Mouse (Mus musculus): Measurements from ENCODE around the gene Dclk1. TPM values are rescaled to one million over a fixed set of nuclear protein-coding genes. Genes with fewer than 3 reads are reported as not detected.

Dclk1 gene
- total RNA-seq, 1 experiment from 2014 or later, result not detected

GRCm38 (mm10) chr3:55542947-55543346 is 300.8 kb downstream of the Dclk1 start:
- no peak for ATAC-seq (replicated peaks; ENCODE audit: insufficient number of reproducible peaks, low FRiP score, low TSS enrichment, poor library complexity, severe bottlenecking)

DNA sequence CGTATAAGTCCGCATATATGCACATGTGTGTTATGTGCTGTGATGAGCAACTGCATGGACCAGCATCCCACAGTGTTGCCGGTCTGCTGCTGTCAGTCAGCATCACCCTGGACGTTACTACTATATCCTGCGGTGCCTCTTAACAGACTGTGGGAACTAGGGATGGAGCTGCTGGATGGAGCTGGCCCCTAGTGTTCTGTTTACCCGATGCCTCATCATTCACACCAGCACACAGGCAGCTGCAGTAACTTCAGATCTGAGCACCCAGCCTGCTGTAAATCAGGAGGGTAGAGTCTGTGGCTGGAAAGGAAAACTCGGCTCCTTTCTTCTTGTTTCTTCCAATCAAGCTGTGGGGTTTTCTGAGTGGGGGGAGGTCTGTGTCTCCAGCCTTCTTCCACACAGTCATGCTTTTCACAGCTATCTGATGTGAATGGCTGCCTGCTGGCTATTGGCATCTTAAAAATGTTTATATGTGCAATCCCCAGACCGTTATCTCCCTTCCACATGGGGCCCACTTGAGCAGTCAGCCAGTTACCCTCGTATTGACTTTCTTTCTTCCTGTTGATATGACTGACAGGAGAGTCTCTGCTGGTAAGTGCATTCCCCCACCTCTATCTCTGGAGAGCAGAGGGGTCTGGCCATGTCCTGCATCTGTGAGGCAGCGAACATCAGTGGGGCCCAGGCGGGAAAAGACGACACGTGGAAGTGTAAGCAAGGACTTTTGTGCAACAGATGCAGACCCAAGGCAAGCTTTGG is 301.9 kb downstream of the Dclk1 start:
- ATAC-seq (replicated peaks; ENCODE audit: insufficient number of reproducible peaks, low FRiP score, low TSS enrichment, poor library complexity, severe bottlenecking), result no peak

GRCm38 (mm10) chr3:55545296-55545695 is 303.1 kb downstream of the Dclk1 start:
- ATAC-seq (replicated peaks; ENCODE audit: insufficient number of reproducible peaks, low FRiP score, low TSS enrichment, poor library complexity, severe bottlenecking), result no peak

DNA sequence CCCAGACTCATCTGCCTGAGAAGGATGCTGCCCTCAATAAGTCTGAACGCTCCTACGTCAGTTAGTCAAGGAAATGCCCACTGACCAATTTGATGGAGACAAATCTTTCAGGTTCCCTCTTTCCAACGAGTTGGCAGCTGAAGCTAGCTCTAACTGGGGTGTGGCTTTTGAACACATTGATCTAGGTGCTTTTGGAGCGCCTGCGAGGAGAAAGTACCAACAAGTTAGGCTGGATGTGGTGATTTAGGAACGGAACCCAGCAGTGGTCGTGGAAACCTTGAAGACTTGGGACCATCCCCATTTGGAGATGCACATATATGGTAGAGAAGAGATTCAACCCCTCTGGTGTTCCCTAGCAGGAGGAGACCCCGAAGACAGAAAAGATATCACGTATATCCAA is 303.8 kb downstream of the Dclk1 start:
- ATAC-seq (replicated peaks; ENCODE audit: insufficient number of reproducible peaks, low FRiP score, low TSS enrichment, poor library complexity, severe bottlenecking), result no peak

DNA sequence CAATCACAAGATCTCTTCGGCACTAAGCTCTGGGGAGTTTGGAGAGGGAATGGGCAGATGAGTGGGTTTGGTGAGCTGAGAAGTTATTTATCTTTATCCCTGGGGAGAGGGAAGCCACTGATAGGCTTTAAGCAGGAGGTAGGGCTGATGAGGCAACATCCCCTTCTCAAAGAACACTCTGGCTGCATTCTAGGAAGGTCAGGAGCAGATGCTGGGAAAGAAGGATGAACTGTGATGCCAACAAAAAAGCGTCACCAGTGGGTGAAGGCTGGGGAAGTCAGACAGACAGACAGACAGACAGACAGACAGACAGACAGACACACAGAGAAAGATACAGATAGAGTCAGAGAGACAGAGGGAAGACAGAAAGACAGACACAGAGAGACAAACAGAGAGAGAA is 304.9 kb downstream of the Dclk1 start:
- no peak for ATAC-seq (replicated peaks; ENCODE audit: insufficient number of reproducible peaks, low FRiP score, low TSS enrichment, poor library complexity, severe bottlenecking)

DNA sequence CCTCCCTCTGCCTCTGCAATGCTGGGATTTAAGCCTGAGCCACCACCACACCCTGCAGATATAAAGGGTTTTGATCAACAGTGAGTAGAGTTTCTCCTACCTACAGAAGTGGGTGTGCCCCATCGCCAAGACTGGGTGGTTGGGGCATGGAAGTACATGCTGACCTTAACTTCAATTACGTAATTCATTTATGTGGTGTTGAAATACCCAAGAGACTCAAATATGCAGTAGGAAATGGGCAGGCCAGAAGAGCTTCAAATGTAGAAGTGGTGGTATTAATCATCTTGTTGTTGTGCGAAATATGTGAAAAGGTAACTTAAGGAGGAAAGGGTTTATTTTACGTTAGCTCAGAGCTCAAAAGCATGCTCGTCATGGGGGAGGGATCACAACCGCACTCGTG is 307.2 kb downstream of the Dclk1 start:
- ATAC-seq (replicated peaks; ENCODE audit: insufficient number of reproducible peaks, low FRiP score, low TSS enrichment, poor library complexity, severe bottlenecking), result peak; percentile 90

DNA sequence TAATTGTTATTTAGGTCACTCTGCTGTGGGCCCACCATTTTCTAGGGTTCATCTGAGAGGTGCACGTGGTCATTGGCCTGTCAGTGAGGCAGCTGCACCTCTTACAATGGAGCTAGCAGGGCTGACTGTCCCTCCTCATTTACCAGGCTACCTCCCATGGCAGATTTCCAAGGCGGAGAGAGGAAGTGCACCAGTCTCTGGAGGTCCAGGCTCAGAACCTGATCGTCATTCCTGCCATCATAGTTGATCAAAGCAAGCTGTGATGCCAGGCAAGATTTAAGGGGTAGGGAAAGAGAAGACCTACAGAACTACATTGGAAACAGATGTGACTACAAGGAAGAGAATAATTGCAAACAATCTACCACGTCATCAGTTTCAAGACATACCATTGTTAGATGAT is 308.8 kb downstream of the Dclk1 start:
- no peak for ATAC-seq (replicated peaks; ENCODE audit: insufficient number of reproducible peaks, low FRiP score, low TSS enrichment, poor library complexity, severe bottlenecking)

GRCm38 (mm10) chr3:55551912-55552311 is 309.7 kb downstream of the Dclk1 start:
- ATAC-seq (replicated peaks; ENCODE audit: insufficient number of reproducible peaks, low FRiP score, low TSS enrichment, poor library complexity, severe bottlenecking), result no peak

DNA sequence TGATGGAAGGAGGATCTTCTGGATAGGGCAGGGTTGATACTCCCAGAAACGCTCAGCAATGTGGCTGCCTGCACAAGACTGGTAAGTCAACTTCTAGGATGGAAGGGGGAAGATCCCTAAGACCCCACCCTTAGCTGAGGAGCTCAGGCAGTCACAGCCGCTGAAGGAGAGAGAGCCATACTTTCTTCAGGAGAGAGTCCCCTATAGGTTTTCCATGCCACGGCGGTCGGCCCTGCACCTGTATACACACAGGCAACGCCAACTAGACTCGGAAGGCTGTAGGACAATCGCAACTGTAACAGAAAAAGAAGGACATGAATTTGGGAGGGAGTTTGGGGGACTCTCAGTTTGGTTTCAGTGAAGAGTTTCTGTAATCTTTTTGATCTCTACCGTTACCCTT is 310.9 kb downstream of the Dclk1 start:
- ATAC-seq (replicated peaks; ENCODE audit: insufficient number of reproducible peaks, low FRiP score, low TSS enrichment, poor library complexity, severe bottlenecking), result no peak

- no peak for ATAC-seq (replicated peaks; ENCODE audit: insufficient number of reproducible peaks, low FRiP score, low TSS enrichment, poor library complexity, severe bottlenecking)
Measured at GRCm38 (mm10) chr3:55555848-55556247, 313.7 kb downstream of the Dclk1 start.

- ATAC-seq (replicated peaks; ENCODE audit: insufficient number of reproducible peaks, low FRiP score, low TSS enrichment, poor library complexity, severe bottlenecking), result no peak
Measured at GRCm38 (mm10) chr3:55558570-55558969, 316.4 kb downstream of the Dclk1 start.

- ATAC-seq (replicated peaks; ENCODE audit: insufficient number of reproducible peaks, low FRiP score, low TSS enrichment, poor library complexity, severe bottlenecking), result no peak
Measured at GRCm38 (mm10) chr3:55567476-55567875, 325.3 kb downstream of the Dclk1 start.

- ATAC-seq (replicated peaks; ENCODE audit: insufficient number of reproducible peaks, low FRiP score, low TSS enrichment, poor library complexity, severe bottlenecking), result no peak
Measured at GRCm38 (mm10) chr3:55569539-55569938, 327.4 kb downstream of the Dclk1 start.

- ATAC-seq (replicated peaks; ENCODE audit: insufficient number of reproducible peaks, low FRiP score, low TSS enrichment, poor library complexity, severe bottlenecking), result no peak
Measured at GRCm38 (mm10) chr3:55571034-55571433, 328.9 kb downstream of the Dclk1 start.

- ATAC-seq (replicated peaks; ENCODE audit: insufficient number of reproducible peaks, low FRiP score, low TSS enrichment, poor library complexity, severe bottlenecking), result no peak
Measured at GRCm38 (mm10) chr3:55571552-55572296, 329.6 kb downstream of the Dclk1 start.

- ATAC-seq (replicated peaks; ENCODE audit: insufficient number of reproducible peaks, low FRiP score, low TSS enrichment, poor library complexity, severe bottlenecking), result no peak
Measured at GRCm38 (mm10) chr3:55572297-55572681, 330.1 kb downstream of the Dclk1 start.

DNA sequence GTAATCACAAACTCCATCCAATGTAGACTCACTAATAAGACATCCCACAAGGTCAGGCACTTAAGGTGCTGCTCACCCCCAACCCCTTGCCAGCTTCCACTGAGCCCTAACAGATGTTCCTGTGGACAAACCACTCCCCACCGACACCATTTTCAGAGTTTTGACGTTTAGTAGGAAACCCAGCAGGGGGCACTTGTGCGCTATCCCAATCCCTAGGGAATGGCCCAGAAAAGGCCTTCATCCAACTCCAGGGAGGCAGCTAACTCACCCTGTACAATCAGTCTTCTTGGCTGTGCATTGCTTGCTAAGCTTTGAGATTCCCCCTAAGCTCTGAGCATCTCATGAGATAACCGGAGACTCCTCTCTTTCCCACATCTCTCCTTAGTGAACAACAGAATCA is 331.8 kb downstream of the Dclk1 start:
- ATAC-seq (replicated peaks; ENCODE audit: insufficient number of reproducible peaks, low FRiP score, low TSS enrichment, poor library complexity, severe bottlenecking), result no peak

DNA sequence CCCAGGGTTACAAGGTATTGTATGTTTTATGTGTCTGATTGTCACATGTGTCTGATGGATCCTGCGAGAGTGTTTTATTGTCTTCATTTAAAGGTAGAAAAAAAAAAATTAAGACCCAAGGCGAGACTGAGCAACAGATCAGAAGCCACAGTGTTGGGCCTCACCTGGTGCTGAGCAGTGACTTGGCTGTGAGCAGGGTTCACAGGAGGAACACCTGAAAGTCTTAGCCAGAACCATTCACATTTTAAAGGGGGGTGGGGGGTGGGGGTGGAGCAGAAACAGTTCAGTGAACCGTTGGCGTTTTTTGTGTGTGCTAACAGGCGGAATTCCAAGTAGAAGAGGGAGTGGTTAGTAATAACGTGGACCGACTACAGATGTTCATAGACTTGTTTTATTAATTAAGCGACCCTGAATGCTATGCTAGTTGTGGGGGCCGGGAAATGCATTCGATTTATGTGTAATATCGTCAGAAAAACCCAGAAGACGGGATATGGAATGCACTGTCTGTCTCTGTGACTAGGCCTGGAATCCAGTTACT is 345.3 kb downstream of the Dclk1 start:
- ATAC-seq (replicated peaks; ENCODE audit: insufficient number of reproducible peaks, low FRiP score, low TSS enrichment, poor library complexity, severe bottlenecking), result no peak

- ATAC-seq (replicated peaks; ENCODE audit: insufficient number of reproducible peaks, low FRiP score, low TSS enrichment, poor library complexity, severe bottlenecking), result no peak
Measured at GRCm38 (mm10) chr3:55587972-55588946, 346.1 kb downstream of the Dclk1 start.
